Mouse (Mus musculus) C2C12 (cell line): Measurements from ENCODE around the gene Efnb1. TPM values are rescaled to one million over a fixed set of nuclear protein-coding genes. Genes with fewer than 3 reads are reported as not detected.

ENCODE experiments used
- H3K27me3 ChIP-seq: one replicate; pipeline ENCODE4 v1.6.1; 2011; ENCODE audit not compliant: control insufficient read depth, insufficient read depth, insufficient read length
- H3K36me3 ChIP-seq: one replicate; pipeline ENCODE4 v1.6.1; 2011; ENCODE audit not compliant: control insufficient read depth, insufficient read depth
- H3K4me3 ChIP-seq: one replicate; pipeline ENCODE4 v1.5.1; 2011; ENCODE audit warnings: mild to moderate bottlenecking, control low read depth; ENCODE audit not compliant: poor library complexity, insufficient read depth, severe bottlenecking
- H3K79me2 ChIP-seq: one replicate; pipeline ENCODE4 v1.6.1; 2011; ENCODE audit not compliant: control insufficient read depth, insufficient read depth
- H3K79me3 ChIP-seq: one replicate; pipeline ENCODE4 v1.6.1; 2011; ENCODE audit warnings: low read depth, control low read depth
- H3ac ChIP-seq: one replicate; pipeline ENCODE3; 2011; ENCODE audit warnings: low read depth; ENCODE audit not compliant: control insufficient read depth, insufficient read length
- CEBPB ChIP-seq: IDR thresholded peaks from one replicate; pipeline ENCODE4 v1.6.1; 2011; ENCODE audit warnings: low read depth, mild to moderate bottlenecking, control low read depth, moderate library complexity
- CTCF ChIP-seq: IDR thresholded peaks from one replicate; pipeline ENCODE4 v1.5.1; 2011; ENCODE audit not compliant: control insufficient read depth, insufficient read depth, insufficient read length
- FOSL1 ChIP-seq: IDR thresholded peaks from one replicate; pipeline ENCODE4 v1.8.0; 2011; ENCODE audit warnings: mild to moderate bottlenecking, low read length; ENCODE audit not compliant: poor library complexity, insufficient read depth, severe bottlenecking
- MAX ChIP-seq: IDR thresholded peaks from one replicate; pipeline ENCODE4 v1.6.1; 2011; ENCODE audit warnings: mild to moderate bottlenecking, control low read depth
- MYOD1 ChIP-seq: IDR thresholded peaks from one replicate; pipeline ENCODE4 v1.6.1; 2011; ENCODE audit warnings: low read depth; ENCODE audit not compliant: control insufficient read depth, insufficient read length
- MYOG ChIP-seq: IDR thresholded peaks from one replicate; pipeline ENCODE4 v1.6.1; 2011; ENCODE audit not compliant: control insufficient read depth, insufficient read length; ENCODE audit errors: extremely low read depth
- USF1 ChIP-seq: IDR thresholded peaks from one replicate; pipeline ENCODE4 v1.6.1; 2011; ENCODE audit warnings: low read depth, mild to moderate bottlenecking, control low read depth, moderate library complexity
- polyA plus RNA-seq: library from polyadenylated mRNA; unstranded; fragments of >200 nt; fragmentation: generic; extraction: Trizol; gene quantifications from one replicate; pipeline ENCODE4 v1.2.1, GENCODE M21; 2012; ENCODE audit warnings: missing spikeins

Gene Efnb1
- polyA plus RNA-seq, 1 experiment = 18.3 TPM

- Histone ChIP-seq H3K27me3 (no peaks in the 10 kb centered on the region), H3K4me3 (no peak overlapping the region), H3ac (no peak overlapping the region), H3K79me2 (peaks cover 40% of the 10 kb centered on the region), H3K36me3 (no peaks in the 10 kb centered on the region), H3K79me3 (no peaks in the 10 kb centered on the region)
- no peak for TF ChIP-seq MYOG
- TF ChIP-seq FOSL1 = no peak
- TF ChIP-seq CTCF = no peak
- no peak for TF ChIP-seq MAX
- TF ChIP-seq CEBPB = no peak
- no peak for TF ChIP-seq MYOD1
- no peak for TF ChIP-seq USF1
Measured at GRCm38 (mm10) chrX:99141900-99142299, 6.0 kb downstream of the Efnb1 start.

DNA sequence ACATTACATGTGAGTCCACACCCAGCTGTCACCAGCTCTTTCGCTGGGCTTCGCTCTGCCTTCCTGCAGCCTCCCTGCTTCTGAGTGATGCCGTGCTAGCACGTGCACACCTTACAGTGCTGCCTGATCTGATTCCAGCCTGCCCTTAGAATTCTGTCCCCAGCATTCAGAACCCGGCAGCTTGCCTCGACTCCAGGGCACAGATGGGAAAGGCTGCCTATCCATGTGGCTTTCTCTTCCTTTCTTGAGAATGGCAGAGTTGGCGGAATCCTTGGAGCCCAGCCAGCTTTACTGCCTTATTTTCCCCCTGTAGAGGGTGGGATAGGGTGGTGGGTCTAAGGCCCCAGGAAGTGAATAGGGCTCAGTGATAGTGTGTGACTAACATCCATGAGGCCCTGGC lies 9.6 kb downstream of the Efnb1 start:
- Histone ChIP-seq H3K27me3 (no peaks in the 10 kb centered on the region), H3K79me2 (peaks cover 3% of the 10 kb centered on the region), H3ac (no peak overlapping the region), H3K36me3 (no peaks in the 10 kb centered on the region), H3K79me3 (no peaks in the 10 kb centered on the region), H3K4me3 (no peak overlapping the region)
- TF ChIP-seq MAX = no peak
- no peak for TF ChIP-seq MYOD1
- no peak for TF ChIP-seq FOSL1
- TF ChIP-seq CEBPB = no peak
- no peak for TF ChIP-seq USF1
- TF ChIP-seq MYOG = no peak

DNA sequence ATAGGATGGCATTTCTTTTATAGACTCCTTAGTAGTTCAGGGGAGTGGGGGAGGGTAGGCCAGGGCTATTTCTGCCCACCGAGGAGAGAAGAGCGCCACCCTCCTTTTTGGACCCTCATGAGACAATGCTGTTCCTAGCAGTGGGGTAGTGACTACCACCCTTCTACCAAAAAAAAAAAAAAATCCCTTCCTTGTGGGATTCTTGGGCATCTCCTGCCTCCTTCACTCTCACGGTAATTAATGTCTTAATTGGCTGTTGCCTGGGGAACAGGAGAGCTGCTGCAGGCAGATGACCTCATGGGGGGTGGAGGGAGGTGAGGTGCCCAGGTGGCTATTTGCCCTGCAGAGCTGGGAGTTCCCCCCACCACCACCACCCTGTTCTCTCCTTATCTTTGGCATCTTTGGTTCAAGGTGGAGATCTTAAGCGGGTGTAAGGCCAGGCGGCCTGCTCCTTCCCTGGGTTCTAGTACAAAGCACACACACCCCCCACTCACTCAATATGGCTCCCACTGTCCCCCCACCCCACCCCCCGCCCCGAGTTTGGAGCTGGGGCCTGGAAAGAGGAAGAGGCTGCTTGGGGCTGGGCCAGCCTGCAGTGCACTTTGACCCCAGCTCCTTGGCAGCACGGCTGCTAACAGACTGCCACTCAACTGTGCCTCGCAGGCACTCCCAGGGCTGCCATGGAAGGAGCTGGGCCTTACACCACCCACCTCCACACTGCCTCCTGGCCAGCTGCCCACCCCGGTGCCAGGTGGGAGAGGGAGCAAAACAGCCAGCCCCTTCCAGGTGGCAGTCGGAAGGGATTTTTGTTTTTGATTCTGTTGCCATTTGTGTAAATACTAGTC lies 12.4 kb downstream of the Efnb1 start:
- H3K27me3 ChIP-seq = no peaks in the 10 kb centered on the region
- H3K36me3 ChIP-seq = no peaks in the 10 kb centered on the region
- no peaks in the 10 kb centered on the region for H3K79me3 ChIP-seq
- H3ac ChIP-seq = no peak overlapping the region
- no peaks in the 10 kb centered on the region for H3K79me2 ChIP-seq
- TF ChIP-seq USF1 = no peak
- no peak for TF ChIP-seq MYOG
- no peak for TF ChIP-seq FOSL1
- TF ChIP-seq CEBPB = no peak
- no peak for TF ChIP-seq MYOD1
- no peak for TF ChIP-seq CTCF
- no peak for TF ChIP-seq MAX
- H3K4me3 ChIP-seq = no peak overlapping the region

GRCm38 (mm10) chrX:99149047-99149446 lies 13.1 kb downstream of the Efnb1 start:
- H3K4me3 ChIP-seq = no peak overlapping the region
- H3ac ChIP-seq = no peak overlapping the region
- no peaks in the 10 kb centered on the region for H3K27me3 ChIP-seq
- H3K36me3 ChIP-seq = no peaks in the 10 kb centered on the region
- TF ChIP-seq MYOD1 (no peak), CEBPB (no peak), MYOG (no peak), CTCF (no peak), FOSL1 (no peak), MAX (no peak)
- no peaks in the 10 kb centered on the region for H3K79me3 ChIP-seq
- H3K79me2 ChIP-seq = no peaks in the 10 kb centered on the region

- no peaks in the 10 kb centered on the region for H3K79me2 ChIP-seq
- H3K36me3 ChIP-seq = no peaks in the 10 kb centered on the region
- no peak overlapping the region for H3ac ChIP-seq
- H3K4me3 ChIP-seq = no peak overlapping the region
- no peaks in the 10 kb centered on the region for H3K27me3 ChIP-seq
- TF ChIP-seq CTCF (no peak), MYOD1 (no peak), FOSL1 (no peak), USF1 (no peak), MAX (no peak), MYOG (no peak), CEBPB (no peak)
- H3K79me3 ChIP-seq = no peaks in the 10 kb centered on the region
Measured at GRCm38 (mm10) chrX:99149900-99150299, 14.0 kb downstream of the Efnb1 start.

DNA sequence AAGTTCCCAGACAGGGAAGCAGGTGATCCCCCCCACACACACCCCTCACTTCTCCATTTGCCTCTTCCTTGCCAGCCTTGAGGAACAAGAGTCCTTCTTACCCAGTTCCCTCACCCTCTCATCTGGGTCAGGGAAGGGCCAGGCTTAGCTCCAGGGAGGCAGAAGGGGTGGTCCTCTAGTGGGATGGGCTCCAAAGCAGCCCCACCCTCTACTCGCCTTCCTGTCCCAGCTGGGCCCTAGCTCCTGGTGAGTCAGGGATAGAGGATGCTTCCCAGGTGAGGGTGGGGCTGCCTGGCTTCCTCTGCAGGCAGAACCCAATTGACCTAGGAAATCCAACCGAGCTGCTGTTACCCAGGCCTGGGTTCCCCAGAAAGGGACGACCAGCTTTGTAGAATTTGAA lies 14.8 kb downstream of the Efnb1 start:
- no peak overlapping the region for H3K4me3 ChIP-seq
- H3K27me3 ChIP-seq = no peaks in the 10 kb centered on the region
- TF ChIP-seq MYOD1 = no peak
- no peak for TF ChIP-seq CTCF
- no peak for TF ChIP-seq FOSL1
- TF ChIP-seq USF1 = no peak
- no peak for TF ChIP-seq CEBPB
- no peaks in the 10 kb centered on the region for H3K79me2 ChIP-seq
- no peak overlapping the region for H3ac ChIP-seq
- H3K36me3 ChIP-seq = no peaks in the 10 kb centered on the region
- no peaks in the 10 kb centered on the region for H3K79me3 ChIP-seq
